Mouse (Mus musculus) layer of hippocampus, adult 8-10 months (tissue): Measurements from ENCODE around the gene Dclre1c. TPM values are rescaled to one million over a fixed set of nuclear protein-coding genes. Genes with fewer than 3 reads are reported as not detected.
A peak's percentile ranks its signal among the peaks of the same experiment; 100 is the strongest.
"Not testable (repeated sequence)": the region's sequence is repeated elsewhere in the genome, so short reads cannot be mapped to it uniquely, and the experiment has no call there.

ENCODE experiments used
- DNase-seq, 2 experiments: peaks; one replicate each; pipeline ENCODE4 v3.0.0; 2022; ENCODE audit warnings: low spot score in 2 of 2
- total RNA-seq, 4 experiments: library from RNA; stranded (reverse); gene quantifications; 2 replicates each; pipeline ENCODE4 v1.2.4; 2022

Gene Dclre1c
- 10 to 100 TPM; 10.6 to 18.3 (median 15.4) TPM for total RNA-seq

- peak; percentile 88 to 91 for DNase-seq
Measured at GRCm38 (mm10) chr2:3423841-3424578, at the start of gene Dclre1c. TSS of gene Dclre1c (plus strand) at chr2:3424131.

DNA sequence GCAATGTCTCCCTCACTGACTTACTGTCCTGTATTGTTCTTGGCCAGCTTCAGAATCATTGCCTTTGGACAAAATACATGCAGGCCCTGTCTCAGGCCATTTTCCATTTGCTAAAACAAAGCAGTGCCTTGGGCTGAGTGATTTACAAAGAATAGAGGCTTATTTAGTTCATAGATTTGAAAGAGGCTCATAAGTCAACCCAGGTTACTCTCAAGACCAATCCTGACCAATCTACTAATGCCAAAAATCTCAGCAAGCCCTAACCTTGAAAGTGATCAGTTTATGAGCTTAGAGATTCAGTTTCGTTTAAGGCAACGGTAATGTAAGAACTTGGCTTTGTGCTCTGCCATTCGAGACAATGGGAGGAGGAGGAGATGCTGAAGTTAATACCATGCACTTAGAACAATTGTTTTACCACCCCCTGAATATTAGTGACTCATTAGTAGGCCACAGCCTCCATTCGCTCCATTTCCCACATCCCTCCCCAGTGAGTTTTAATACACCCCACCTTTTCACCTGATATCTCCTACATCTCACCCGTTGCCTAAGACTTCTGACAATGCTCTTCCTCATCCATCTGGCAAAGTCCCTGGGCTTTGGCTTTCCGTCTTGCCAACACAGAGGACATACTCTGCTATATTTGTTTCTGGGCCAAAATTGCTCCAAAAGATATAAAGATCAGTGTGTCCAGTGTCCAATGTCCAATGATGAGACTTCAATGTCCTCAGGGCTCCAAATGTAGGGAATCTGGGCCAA is 36.6 kb upstream of the Dclre1c start:
- DNase-seq, result no peak

- DNase-seq, result no peak
Measured at GRCm38 (mm10) chr2:3391945-3392344, 32.0 kb upstream of the Dclre1c start.

- not testable (repeated sequence) for DNase-seq
Measured at GRCm38 (mm10) chr2:3397110-3397509, 26.8 kb upstream of the Dclre1c start, which contains the start of gene Olah. TSS of gene Olah (minus strand) at chr2:3397210.

GRCm38 (mm10) chr2:3405981-3406380 is 17.9 kb upstream of the Dclre1c start:
- no peak for DNase-seq

DNA sequence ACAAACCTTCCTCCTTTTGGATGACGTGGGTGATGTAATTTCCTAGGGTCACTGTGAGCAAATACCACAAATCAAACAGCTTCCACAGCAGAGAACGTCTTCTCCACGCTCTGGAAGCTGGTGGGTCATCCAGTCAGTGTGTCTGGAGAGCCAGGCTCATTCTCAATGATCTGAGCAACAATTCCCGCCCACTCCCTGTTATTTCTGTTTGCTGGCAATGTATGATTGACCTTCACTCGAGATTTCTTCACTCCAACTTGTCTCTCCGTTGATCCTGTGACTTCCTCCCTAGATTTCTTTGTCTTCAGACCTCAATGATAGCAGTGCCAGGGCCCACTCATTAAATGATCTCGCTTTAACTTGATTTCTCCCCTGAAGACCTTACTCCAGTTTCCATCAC is 16.2 kb upstream of the Dclre1c start:
- no peak for DNase-seq

GRCm38 (mm10) chr2:3414241-3414640 is 9.7 kb upstream of the Dclre1c start:
- peak in 1 of 2 experiments; percentile 62 for DNase-seq

DNA sequence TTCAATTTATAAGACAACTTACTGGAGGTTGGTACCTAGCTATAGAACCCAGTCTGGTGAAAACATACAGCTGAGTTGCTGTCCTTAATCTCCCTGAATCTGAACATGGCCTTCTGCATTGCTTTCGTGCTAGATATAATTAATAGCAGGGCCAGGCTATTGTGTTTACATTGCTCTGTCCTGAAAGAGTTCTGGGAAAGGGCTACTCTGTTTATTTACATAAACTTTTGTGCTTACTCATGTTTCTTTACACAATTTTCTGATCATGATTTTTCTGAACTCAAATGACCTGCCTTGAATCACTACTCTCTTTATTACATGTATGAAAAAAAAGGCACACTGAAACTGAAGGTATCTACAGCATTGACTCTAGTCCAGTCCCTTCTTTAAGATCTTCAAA is 8.3 kb upstream of the Dclre1c start:
- no peak for DNase-seq

GRCm38 (mm10) chr2:3418883-3419431 is 5.0 kb upstream of the Dclre1c start:
- peak; percentile 90 to 95 for DNase-seq

DNA sequence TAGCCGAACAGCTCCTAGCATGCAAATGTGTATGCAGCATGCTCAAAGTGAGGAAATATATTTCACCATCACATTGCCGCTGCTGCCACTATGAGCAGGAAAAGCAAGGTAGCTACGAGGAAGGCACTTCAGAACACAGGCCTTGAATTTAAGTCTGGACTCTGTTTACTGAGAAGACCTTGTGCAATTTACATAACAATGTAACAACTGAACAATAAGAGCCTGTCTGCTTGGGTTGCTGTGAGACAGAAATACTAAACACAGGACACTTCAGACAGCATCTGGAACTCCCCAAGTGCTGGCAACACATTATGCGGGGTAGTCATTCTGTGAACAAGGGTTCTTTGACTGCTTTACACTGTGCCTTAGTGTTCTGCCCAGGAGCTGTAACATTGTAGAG is 3.8 kb upstream of the Dclre1c start:
- DNase-seq, result peak in 1 of 2 experiments; percentile 34

DNA sequence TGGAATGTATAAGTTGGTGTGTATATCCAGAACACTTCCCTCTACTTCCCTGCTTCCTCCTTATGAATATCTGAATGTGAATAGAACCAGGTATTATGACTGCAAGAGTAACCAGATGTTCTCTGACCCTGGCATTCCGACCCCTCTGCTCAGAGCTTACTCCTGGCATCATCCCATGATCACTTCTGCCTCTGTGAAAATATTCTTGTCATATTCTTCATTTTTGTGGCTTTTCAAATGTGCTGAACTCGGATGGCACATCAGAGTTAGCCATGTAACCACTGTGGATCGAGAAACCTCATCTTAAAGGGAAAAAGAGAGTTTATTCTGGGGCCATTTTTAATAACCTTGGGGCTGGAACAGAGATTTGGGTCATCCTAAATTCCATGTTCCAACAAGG is 1.4 kb upstream of the Dclre1c start, which contains the start of gene Meig1:
Gene Meig1, minus strand, starts transcription at position 101 of the 400 bp plus-strand sequence.
- DNase-seq, result no peak

- DNase-seq, result no peak
Measured at GRCm38 (mm10) chr2:3424579-3424910, 614 bp downstream of the Dclre1c start.

- no peak for DNase-seq
Measured at GRCm38 (mm10) chr2:3430956-3431355, 7.0 kb downstream of the Dclre1c start.

DNA sequence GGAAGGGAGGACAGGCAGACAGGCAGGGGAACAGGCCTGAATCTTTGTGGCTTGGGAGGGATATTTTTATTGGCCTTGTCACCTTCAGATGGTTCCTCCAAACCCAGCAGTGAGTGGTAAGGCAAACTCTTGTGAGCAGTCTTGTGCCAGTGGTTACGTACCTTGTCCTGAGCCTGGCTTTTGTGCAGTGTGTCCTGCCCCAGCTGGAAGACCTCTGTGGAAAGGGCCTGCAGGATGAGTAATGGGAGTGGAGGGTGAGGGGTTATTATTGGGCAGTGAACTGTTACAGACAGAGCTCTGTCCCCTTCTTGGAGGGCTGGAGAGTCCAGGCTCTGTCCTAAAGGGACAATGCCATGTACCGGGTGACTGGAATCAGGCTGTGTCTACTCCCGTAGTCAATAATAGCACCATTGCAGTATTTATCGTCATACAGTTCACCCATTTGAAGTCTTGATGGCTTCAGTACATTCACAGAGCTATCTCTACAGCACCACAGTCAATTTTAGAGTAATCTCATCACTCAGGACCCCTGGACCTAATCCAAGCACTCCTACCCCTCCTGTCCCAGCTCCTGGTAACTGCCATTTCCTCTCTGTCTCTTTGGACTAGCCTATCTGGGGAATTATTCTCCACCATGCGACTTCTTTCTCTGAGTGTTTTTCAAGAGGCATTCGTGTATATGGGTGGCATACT is 11.6 kb downstream of the Dclre1c start:
- no peak for DNase-seq

DNA sequence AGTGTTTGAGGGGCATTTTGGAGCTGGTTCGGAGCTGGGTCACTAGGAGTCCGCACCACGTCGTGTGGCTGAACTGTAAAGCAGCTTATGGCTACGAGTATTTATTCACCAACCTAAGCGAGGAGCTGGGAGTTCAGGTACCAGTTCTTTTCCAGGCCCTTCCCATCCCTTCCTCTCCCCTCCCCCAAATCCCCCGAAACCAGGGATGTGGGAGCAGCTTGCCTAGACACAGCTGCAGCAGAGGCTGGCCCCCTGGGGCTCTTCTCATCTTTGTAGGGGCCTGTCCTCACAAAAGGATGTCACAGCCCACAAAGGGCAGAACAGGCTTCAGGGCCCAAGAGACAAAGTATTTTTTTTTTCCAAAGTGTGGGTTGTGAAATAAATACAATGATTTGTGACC is 14.0 kb downstream of the Dclre1c start:
- no peak for DNase-seq

DNA sequence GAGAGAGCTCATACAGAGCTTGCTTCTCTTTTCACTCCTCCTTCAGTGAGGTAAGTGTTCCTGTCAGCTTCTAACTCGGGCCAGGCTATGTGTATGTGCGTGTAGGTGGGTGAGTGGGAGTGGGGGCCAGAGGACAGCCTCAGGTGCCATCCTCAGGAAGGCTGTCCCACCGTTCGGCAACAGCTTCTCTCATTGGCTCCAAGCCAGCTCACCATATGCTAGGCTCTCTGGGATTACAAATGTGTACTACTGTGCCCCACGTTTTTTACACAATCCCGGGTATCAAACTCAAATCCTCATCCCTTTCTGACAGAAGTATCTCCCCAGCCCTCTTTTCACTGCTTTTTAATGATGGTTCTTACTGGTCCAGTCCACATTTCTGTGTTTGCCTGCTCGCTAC is 20.3 kb downstream of the Dclre1c start:
- peak; percentile 32 to 44 for DNase-seq

- DNase-seq, result no peak
Measured at GRCm38 (mm10) chr2:3445984-3446383, 22.1 kb downstream of the Dclre1c start.

- peak; percentile 24 to 35 for DNase-seq
Measured at GRCm38 (mm10) chr2:3449431-3449830, 25.5 kb downstream of the Dclre1c start.

DNA sequence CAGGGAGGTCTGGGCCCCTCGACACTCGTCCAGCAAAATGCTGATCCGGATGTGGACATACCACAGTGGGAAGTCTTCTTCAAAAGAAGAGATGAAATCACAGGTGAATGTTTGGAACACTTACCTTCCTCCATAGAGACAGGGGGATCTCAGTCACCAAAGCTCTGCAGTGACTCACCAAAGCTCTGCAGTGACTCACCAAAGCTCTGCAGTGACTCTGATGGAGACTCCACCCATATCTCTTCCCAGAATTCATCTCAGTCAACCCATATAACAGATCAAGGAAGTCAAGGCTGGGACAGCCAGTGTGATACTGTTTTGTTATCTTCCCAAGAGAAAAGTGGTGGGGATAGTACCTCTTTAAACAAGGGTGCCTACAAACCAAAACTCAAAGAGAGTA is 29.2 kb downstream of the Dclre1c start:
- DNase-seq, result no peak

DNA sequence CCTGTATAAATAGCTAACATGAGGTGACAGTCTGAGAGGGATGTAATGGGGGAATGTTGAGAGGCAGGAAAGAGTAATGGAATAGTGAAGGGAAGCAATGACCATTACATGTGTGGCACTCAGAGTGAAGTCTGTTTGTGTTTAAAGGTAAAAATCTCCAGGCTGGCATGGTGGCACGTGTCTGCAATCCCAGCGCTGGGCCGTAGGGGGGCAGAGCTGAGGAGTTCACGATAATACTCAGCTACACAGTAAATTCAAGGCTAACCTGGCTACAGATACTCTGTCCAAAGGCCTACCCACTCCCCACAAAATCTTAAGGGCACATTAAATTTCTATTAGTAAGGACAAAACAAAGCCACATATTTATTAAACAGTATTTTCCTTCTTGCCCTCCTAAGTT is 32.7 kb downstream of the Dclre1c start:
- DNase-seq, result no peak

DNA sequence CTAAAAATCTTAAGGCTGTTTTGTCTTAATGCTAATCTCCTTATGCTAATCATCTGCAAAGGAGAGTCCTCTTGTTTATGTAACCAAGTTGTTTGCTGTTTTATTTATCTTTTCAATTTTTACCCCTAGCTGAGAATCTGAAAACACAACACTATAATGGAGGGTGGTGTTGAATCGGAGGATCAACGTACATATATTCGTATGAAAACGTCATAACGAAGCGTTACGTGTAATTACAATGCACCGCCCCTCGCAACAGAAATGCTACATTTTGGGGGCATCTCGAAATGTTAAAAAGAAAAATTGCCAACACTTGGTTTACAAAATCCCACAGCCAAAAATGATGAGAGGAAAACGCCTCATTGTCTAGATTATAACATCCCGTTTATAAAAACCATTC is 50.0 kb downstream of the Dclre1c start:
- no peak for DNase-seq

DNA sequence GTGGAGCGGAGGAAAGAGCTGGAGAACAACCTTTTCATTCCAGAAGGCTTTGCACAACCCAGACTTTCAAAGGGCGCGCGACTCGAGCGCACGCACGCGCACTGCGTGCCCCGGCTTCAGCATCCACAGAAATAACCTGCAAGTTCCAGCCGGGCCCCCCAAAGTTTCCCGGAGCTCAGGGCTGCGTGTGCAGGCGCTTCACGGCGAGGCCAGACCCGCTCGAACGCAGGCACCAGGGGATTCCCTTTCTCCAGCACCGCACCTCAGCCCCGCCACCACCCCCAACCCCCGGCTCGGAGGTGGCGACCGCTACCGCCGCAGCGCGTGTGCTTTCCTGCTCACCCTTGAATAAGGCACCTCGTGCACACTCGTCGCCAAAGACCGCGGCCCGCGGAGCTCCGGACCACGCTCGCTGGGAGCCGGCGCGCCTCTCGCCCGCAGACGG is 50.5 kb downstream of the Dclre1c start:
- peak; percentile 27 to 54 for DNase-seq
